Mouse (Mus musculus) lung, embryonic 16.5 days (tissue): ENCODE results near the gene Sh3yl1. TPM values are rescaled to one million over a fixed set of nuclear protein-coding genes. Genes with fewer than 3 reads are reported as not detected.

Experiments used
- polyA plus RNA-seq: library from polyadenylated mRNA; unstranded; fragments of >200 nt; fragmentation: Nextera tagmentation; extraction: Ambion mirVana; gene quantifications from 2 replicates; pipeline ENCODE4 v1.2.1, GENCODE M21; 2015

Sh3yl1 gene
- polyA plus RNA-seq, 1 experiment from 2014 or later: 14.8 TPM

Other genes starting within 250 kb of the Sh3yl1 start
- 0.25 and 0.26 TPM in 2 replicates for gene Alkal2, start 27.3 kb upstream of the Sh3yl1 start, polyA plus RNA-seq
- 160 and 162 TPM in 2 replicates for gene Acp1, start 79 bp upstream of the Sh3yl1 start, polyA plus RNA-seq
- 2.4 and 3.4 TPM in 2 replicates for gene Fam110c, start 162.2 kb downstream of the Sh3yl1 start, polyA plus RNA-seq